Comparison of ENCODE assay signal across 17 mouse cellular contexts in genomic region chr13:25858207-25858606, GRCm38 (mm10).
DNase-seq lines count a peak whose midpoint lies in the region; ATAC-seq lines count a peak whose summit lies in the region.
"Had no signal": no experiment of that assay in that cellular context is flagged by ENCODE, and none has a peak within 500 bp of the region (broad histone marks: within the 10 kb centered on the region; RNA-seq: fewer than 3 reads in every experiment).

No protein-coding gene starts in this region.

- peak; percentile 67 for DNase-seq in fat pad, adult 2 months (ENCODE audit: extremely low read depth, low read depth, low spot score)
- DNase-seq in gonadal fat pad, adult 2 months (ENCODE audit: low read depth) = peak; percentile 55
- DNase-seq in skeletal muscle tissue, adult 2 months (ENCODE audit: low read depth, low spot score) = peak; percentile 7
- no peak for DNase-seq in adrenal gland, adult 8-10 months
- DNase-seq: adrenal gland, postnatal 10 days; adrenal gland, postnatal 25 days; cerebellum, adult 11 months; cerebellum, adult 2 months; cerebellum, adult 9-10 months; cerebellum, postnatal 10 days; cerebellum, postnatal 25 days had no signal

- ATAC-seq in monocyte, adult 5-6 weeks (replicated peaks; ENCODE audit: insufficient number of reproducible peaks, low FRiP score, low TSS enrichment, poor library complexity, severe bottlenecking) = no peak
- ATAC-seq: activated CD4-positive, CD25-positive, alpha-beta regulatory T cell, adult 4 months; CD4-positive, CD25-positive, alpha-beta regulatory T cell, adult 4 months; forebrain, embryonic 14.5 days; forebrain, embryonic 16.5 days; Patski had no signal
